Mouse (Mus musculus): Measurements from ENCODE around the gene Uhrf1bp1. TPM values are rescaled to one million over a fixed set of nuclear protein-coding genes. Genes with fewer than 3 reads are reported as not detected.

Gene Uhrf1bp1
- total RNA-seq, 1 experiment from 2014 or later, result 1.6 TPM

- no peak for ATAC-seq (ENCODE audit: extremely low read depth, insufficient number of reproducible peaks, low FRiP score, poor library complexity, severe bottlenecking)
These were observed 84.9 kb downstream of the Uhrf1bp1 start for GRCm38 (mm10) chr17:27941178-27941577.

GRCm38 (mm10) chr17:27941698-27942097 is 85.5 kb downstream of the Uhrf1bp1 start:
- no peak for ATAC-seq (ENCODE audit: extremely low read depth, insufficient number of reproducible peaks, low FRiP score, poor library complexity, severe bottlenecking)

- no peak for ATAC-seq (ENCODE audit: extremely low read depth, insufficient number of reproducible peaks, low FRiP score, poor library complexity, severe bottlenecking)
These were observed 85.9 kb downstream of the Uhrf1bp1 start for GRCm38 (mm10) chr17:27942131-27942530.

GRCm38 (mm10) chr17:27945546-27946216 is 89.4 kb downstream of the Uhrf1bp1 start:
- ATAC-seq (ENCODE audit: extremely low read depth, insufficient number of reproducible peaks, low FRiP score, poor library complexity, severe bottlenecking), result no peak

GRCm38 (mm10) chr17:27946371-27946770 is 90.1 kb downstream of the Uhrf1bp1 start:
- no peak for ATAC-seq (ENCODE audit: extremely low read depth, insufficient number of reproducible peaks, low FRiP score, poor library complexity, severe bottlenecking)

GRCm38 (mm10) chr17:27947155-27947554 is 90.9 kb downstream of the Uhrf1bp1 start:
- no peak for ATAC-seq (ENCODE audit: extremely low read depth, insufficient number of reproducible peaks, low FRiP score, poor library complexity, severe bottlenecking)

Other genes with a start within 250 kb of the Uhrf1bp1 start
- gene Nudt3, start 232.9 kb upstream of the Uhrf1bp1 start, total RNA-seq (2017), result 81.1 and 84.1 TPM in 2 replicates
- gene RPS10-NUDT3, start 221.2 kb upstream of the Uhrf1bp1 start, total RNA-seq (2017), result 39.0 TPM in 1 of 2 replicates, not detected in the other
- gene Rps10, start 219.8 kb upstream of the Uhrf1bp1 start, total RNA-seq (2017), result 1,097 and 1,122 TPM in 2 replicates
- gene Pacsin1, start 200.9 kb upstream of the Uhrf1bp1 start, total RNA-seq (2017), result 9.3 and 11.2 TPM in 2 replicates
- gene Spdef, start 127.5 kb upstream of the Uhrf1bp1 start, total RNA-seq (2017), result not detected in 2 replicates
- 76.8 and 81.2 TPM in 2 replicates for gene D17Wsu92e, start 35.8 kb upstream of the Uhrf1bp1 start, total RNA-seq (2017)
- gene Snrpc, start 18.3 kb upstream of the Uhrf1bp1 start, total RNA-seq (2017), result 74.8 and 75.6 TPM in 2 replicates
- 30.6 and 31.7 TPM in 2 replicates for gene Anks1, start 52.9 kb downstream of the Uhrf1bp1 start, total RNA-seq (2017)
- 20.4 and 52.5 TPM in 2 replicates for gene Taf11, start 53.4 kb downstream of the Uhrf1bp1 start, total RNA-seq (2017)
- 1.0 and 2.9 TPM in 2 replicates for gene Tcp11, start 224.2 kb downstream of the Uhrf1bp1 start, total RNA-seq (2017)

Data from neutrophil, adult 5-6 weeks (primary cell).